Mouse (Mus musculus) thymus, adult 2 months (tissue): Measurements from ENCODE around the gene Slc9b1. TPM values are rescaled to one million over a fixed set of nuclear protein-coding genes. Genes with fewer than 3 reads are reported as not detected.

ENCODE experiments used
- DNase-seq: peaks from one replicate; pipeline ENCODE4 v3.0.0; 2021
- H3K27ac ChIP-seq: fragments of 200-500 bp; 2 replicates; pipeline ENCODE4 v1.5.1; 2012; ENCODE audit warnings: low read length, control low read depth; ENCODE audit not compliant: control insufficient read depth, insufficient read depth
- H3K27me3 ChIP-seq: fragments of 200-500 bp; 2 replicates; pipeline ENCODE4 v1.6.1; 2012; ENCODE audit warnings: mild to moderate bottlenecking, low read length, moderate library complexity, mixed read lengths; ENCODE audit not compliant: control insufficient read depth, insufficient read depth
- H3K36me3 ChIP-seq: fragments of 200-500 bp; 2 replicates; pipeline ENCODE4 v1.6.1; 2012; ENCODE audit warnings: mild to moderate bottlenecking, low read length, moderate library complexity; ENCODE audit not compliant: control insufficient read depth, insufficient read depth
- H3K4me1 ChIP-seq: fragments of 200-500 bp; replicated peaks from 2 replicates; pipeline ENCODE4 v1.6.1; 2012; ENCODE audit warnings: low read length; ENCODE audit not compliant: control insufficient read depth, insufficient read depth
- H3K4me3 ChIP-seq: fragments of 200-500 bp; 2 replicates; pipeline ENCODE4 v1.5.1; 2012; ENCODE audit warnings: mild to moderate bottlenecking, low read length, control low read depth, moderate library complexity; ENCODE audit not compliant: control insufficient read depth, insufficient read depth
- CTCF ChIP-seq: fragments of 200-500 bp; IDR thresholded peaks from 2 replicates; pipeline ENCODE4 v1.5.1; 2012; ENCODE audit warnings: mild to moderate bottlenecking, control low read depth, low read length, moderate library complexity, borderline replicate concordance; ENCODE audit not compliant: control insufficient read depth, poor library complexity, insufficient read depth; ENCODE audit errors: extremely low read depth
- POLR2A ChIP-seq: fragments of 200-500 bp; IDR thresholded peaks from 2 replicates; pipeline ENCODE4 v1.6.1; 2012; ENCODE audit warnings: mild to moderate bottlenecking, low read length, control low read depth, moderate library complexity; ENCODE audit not compliant: control insufficient read depth, poor library complexity, insufficient read depth; ENCODE audit errors: extremely low read depth
- WGBS: fragments of 180-500 bp; shearing (Covaris S2); methylation state at CpG from one replicate; pipeline ENCODE4 v1.1.7; 2018; 5-methylcytosine and 5-hydroxymethylcytosine counted together
- polyA plus RNA-seq: library from polyadenylated mRNA; depleted of rRNA; stranded (reverse); fragments of >200 nt; gene quantifications from 2 replicates; pipeline ENCODE4 v1.2.3, GENCODE M21; 2012

Slc9b1 gene
- polyA plus RNA-seq, 1 experiment, result not detected

DNA sequence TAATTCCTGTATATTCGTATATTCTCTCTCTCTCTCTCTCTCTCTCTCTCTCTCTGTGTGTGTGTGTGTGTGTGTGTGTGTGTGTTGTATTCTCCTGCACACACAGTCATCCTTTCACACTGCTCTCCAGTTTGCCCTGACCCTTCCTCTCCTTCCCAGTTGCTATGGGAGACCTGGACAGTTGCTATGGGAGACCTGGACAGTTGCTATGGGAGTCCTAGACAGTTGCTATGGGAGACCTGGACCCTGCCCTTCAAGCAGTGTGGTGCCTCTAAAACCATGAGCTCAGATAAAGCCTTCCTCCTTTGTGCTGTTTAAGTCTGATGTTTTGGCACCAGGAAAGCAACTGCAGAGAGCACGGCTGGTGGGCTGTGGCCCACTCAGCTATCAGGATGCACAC is 34.1 kb upstream of the Slc9b1 start:
- DNase-seq, result no peak
- Histone ChIP-seq H3K27me3 (no peaks in the 10 kb centered on the region), H3K4me3 (no peak overlapping the region), H3K27ac (no peak overlapping the region), H3K4me1 (no peaks in the 10 kb centered on the region), H3K36me3 (no peaks in the 10 kb centered on the region)
- 95% methylated on average over 2 of the region's 2 CpGs for WGBS
- no peak for TF ChIP-seq POLR2A
- TF ChIP-seq CTCF, result no peak

DNA sequence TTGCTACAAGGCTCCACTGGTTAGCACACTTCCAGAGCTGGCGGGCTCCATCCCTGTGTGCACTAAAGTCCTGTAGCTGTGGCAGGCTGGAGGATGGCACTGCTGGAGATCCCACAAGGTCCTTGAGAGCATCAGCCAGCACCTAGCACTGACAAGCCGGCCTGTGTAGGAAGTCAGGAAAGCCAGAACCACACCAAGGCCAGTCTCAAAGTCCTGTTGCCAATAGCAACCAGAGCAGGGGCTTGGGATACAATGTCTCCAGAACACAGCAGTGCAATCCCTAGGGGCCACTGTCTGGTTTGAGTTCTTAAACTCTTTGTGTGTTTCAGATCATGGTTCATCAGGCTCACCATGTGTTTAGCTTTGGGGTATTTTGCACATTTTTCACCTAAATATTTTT is 33.0 kb upstream of the Slc9b1 start:
- Histone ChIP-seq H3K4me3 (no peak overlapping the region), H3K36me3 (no peaks in the 10 kb centered on the region), H3K27me3 (no peaks in the 10 kb centered on the region), H3K27ac (no peak overlapping the region), H3K4me1 (no peaks in the 10 kb centered on the region)
- 73% methylated on average over 2 of the region's 2 CpGs for WGBS
- DNase-seq, result no peak
- TF ChIP-seq POLR2A (no peak), CTCF (no peak)

DNA sequence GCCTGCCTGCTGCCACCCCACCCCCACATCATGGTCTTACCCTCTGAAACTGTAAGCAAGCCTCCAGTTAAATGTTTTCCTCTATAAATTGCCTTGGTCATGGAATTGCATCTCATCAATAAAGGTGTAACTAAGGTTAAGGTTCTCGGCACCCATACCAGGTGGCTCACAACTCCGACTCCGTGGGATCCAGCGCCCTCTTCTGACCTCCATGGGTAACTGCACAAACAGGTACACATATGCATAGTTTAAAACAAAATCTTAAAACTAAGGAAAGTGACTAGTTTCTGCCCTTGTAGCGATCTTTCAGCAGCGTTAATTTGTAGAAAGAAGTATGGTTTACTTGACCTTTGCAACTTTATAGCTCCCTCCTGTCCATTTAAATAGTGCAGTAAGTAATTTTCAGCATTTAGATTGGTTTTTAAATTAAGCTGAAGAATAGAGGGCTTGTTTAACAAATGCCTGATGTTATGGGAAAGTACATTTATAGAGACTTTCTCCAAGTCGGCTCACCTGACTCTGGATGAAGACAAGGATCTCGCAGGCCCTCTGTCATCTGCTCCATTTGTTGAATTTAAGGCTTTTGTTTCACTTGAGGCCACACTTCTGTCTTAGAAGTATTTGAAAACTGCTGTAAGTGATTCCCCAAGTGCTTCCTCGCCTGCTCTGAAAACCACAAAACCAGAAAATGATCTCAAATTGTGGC is 32.0 kb upstream of the Slc9b1 start:
- Histone ChIP-seq H3K27ac (no peak overlapping the region), H3K36me3 (no peaks in the 10 kb centered on the region), H3K27me3 (no peaks in the 10 kb centered on the region), H3K4me1 (no peaks in the 10 kb centered on the region), H3K4me3 (no peak overlapping the region)
- TF ChIP-seq POLR2A (no peak), CTCF (no peak)
- 90% methylated on average over 9 of the region's 9 CpGs for WGBS
- DNase-seq, result no peak

DNA sequence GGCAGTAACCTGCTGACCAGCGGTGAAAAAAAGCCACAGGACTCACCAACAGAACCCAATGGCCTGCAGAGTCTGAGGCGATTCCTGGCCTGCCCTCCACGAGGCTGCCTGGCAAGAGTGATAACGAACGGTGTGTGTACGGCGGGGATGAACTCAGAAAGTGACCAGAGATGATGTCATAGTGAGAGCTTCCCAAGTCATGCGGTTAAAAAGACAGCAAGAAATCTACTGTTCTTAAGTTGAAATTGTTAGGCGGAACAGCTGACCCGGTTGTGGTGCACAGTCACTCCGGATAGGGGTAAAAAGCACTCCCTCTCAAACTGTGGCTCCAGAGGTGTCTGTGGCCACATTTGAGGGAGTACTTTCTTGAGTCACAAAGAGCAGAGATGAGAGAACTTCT is 29.5 kb upstream of the Slc9b1 start:
- DNase-seq, result no peak
- Histone ChIP-seq H3K36me3 (no peaks in the 10 kb centered on the region), H3K27me3 (no peaks in the 10 kb centered on the region), H3K4me1 (no peaks in the 10 kb centered on the region), H3K27ac (no peak overlapping the region), H3K4me3 (no peak overlapping the region)
- WGBS, result 96% methylated on average over 11 of the region's 11 CpGs
- TF ChIP-seq POLR2A (no peak), CTCF (no peak)

DNA sequence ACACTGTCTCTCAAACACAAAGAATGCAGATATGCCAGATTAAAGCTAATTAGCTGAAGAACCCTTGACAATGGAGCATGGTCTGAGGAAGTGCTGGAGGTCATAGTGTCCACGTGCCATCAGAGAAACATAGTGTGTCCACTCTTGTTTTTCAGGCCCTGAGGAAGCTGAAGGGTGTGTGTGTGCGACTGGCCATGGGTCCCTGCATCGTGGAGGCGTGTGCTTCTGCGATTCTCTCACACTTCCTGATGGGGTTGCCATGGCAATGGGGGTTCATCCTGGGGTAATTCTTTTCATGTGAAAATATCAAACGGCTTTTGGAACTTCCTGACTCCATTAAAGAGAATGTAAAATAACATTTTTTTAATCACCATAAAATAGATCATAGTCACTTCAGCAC is 23.5 kb upstream of the Slc9b1 start:
- WGBS, result 16% methylated on average over 6 of the region's 6 CpGs
- Histone ChIP-seq H3K4me1 (no peaks in the 10 kb centered on the region), H3K27ac (no peak overlapping the region), H3K4me3 (no peak overlapping the region), H3K27me3 (no peaks in the 10 kb centered on the region), H3K36me3 (no peaks in the 10 kb centered on the region)
- DNase-seq, result no peak
- TF ChIP-seq CTCF, result no peak
- no peak for TF ChIP-seq POLR2A

DNA sequence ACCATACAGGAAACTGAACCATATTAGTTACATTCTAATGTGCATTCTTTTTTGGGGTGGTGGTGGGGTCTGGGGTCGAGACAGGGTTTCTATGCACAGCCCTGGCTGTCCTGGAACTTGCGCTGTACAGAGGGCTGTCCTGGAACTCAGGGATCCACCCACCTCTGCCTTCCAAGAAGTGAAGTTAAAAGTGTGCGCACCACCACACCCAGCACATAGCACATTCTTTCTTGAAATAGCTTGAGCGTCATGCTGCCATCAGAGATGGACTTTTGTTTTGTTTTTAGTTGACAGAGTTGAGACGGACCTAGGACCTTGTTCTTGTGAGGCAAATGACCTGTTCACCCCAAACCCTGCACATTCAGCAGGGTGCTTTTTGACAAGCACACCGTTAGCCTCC is 20.7 kb upstream of the Slc9b1 start:
- WGBS, result 94% methylated on average over 6 of the region's 6 CpGs
- DNase-seq, result no peak
- Histone ChIP-seq H3K27ac (no peak overlapping the region), H3K4me1 (no peaks in the 10 kb centered on the region), H3K27me3 (no peaks in the 10 kb centered on the region), H3K36me3 (no peaks in the 10 kb centered on the region), H3K4me3 (no peak overlapping the region)
- TF ChIP-seq CTCF, result no peak
- no peak for TF ChIP-seq POLR2A

DNA sequence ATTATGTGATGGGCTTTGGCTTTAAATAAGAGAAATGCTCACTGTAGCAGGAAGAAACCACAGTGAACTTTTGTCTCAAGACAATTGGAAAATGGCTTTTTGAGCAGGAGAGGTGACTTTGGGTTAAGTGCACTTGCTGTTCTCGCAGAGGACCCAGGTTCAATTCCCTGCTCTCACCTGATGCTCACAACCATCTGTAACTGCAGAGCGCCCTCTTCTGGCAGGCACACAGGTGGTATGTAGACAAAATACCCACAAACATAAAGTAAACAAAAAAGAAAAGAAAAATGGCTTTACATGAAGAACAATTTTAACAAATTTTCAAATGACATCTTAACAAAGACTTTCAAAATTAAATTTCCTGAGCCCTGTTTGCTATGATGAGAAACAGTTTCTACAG is 20.2 kb upstream of the Slc9b1 start:
- 79% methylated on average over 2 of the region's 2 CpGs for WGBS
- TF ChIP-seq POLR2A, result no peak
- TF ChIP-seq CTCF, result no peak
- H3K4me3 ChIP-seq, result no peak overlapping the region
- DNase-seq, result peak; percentile 12
- no peak overlapping the region for H3K27ac ChIP-seq
- no peaks in the 10 kb centered on the region for H3K4me1 ChIP-seq
- no peaks in the 10 kb centered on the region for H3K36me3 ChIP-seq
- no peaks in the 10 kb centered on the region for H3K27me3 ChIP-seq

DNA sequence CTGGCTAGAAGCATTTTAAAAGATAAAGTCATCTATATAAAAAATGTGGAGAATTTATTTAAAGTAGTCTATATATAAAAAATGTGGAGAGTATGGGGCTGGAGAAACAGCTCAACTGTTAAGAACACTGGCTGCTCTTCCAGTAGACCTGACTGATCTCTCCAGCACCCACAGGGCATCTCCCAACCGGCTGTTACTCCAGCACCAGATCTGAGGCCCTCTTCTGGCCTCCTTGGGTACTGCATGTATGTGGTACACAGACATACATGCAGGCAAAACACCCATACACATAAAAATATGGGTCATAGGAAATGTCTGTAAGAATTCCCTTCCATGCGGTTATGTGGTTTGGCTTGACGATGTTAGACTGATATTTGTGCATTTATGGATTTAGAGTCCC is 19.3 kb upstream of the Slc9b1 start:
- Histone ChIP-seq H3K27me3 (no peaks in the 10 kb centered on the region), H3K27ac (no peak overlapping the region), H3K4me3 (no peak overlapping the region), H3K36me3 (no peaks in the 10 kb centered on the region), H3K4me1 (no peaks in the 10 kb centered on the region)
- no peak for TF ChIP-seq POLR2A
- DNase-seq, result peak; percentile 83
- WGBS, result 52% methylated on average over 3 of the region's 3 CpGs
